Mouse (Mus musculus) heart, adult 18-20 months (tissue): ENCODE results near the gene Cartpt. TPM values are rescaled to one million over a fixed set of nuclear protein-coding genes. Genes with fewer than 3 reads are reported as not detected.
"Not testable (repeated sequence)": the region's sequence is repeated elsewhere in the genome, so short reads cannot be mapped to it uniquely, and the experiment has no call there.

Experiments
- DNase-seq, 2 experiments: peaks; one replicate each; pipeline ENCODE4 v3.0.0; 2021 to 2022; ENCODE audit warnings: mixed read lengths in 1 of 2
- long read RNA-seq, 2 experiments: library from polyadenylated mRNA; stranded (forward); transcript quantifications; one replicate each; pipeline ENCODE4 v2.0.0; 2021
- total RNA-seq, 2 experiments: library from RNA; stranded (reverse); gene quantifications; 2 replicates each; pipeline ENCODE4 v1.2.3; 2021

Gene Cartpt
- total RNA-seq = not detected
- long read RNA-seq, experiment 1 = 0 reads
- long read RNA-seq, experiment 2 = 0 reads

GRCm38 (mm10) chr13:99900965-99901364 lies at the start of gene Cartpt:
Gene Cartpt (minus strand): TSS chr13:99901091.
- no peak for DNase-seq

- peak in 1 of 2 experiments; percentile 1 for DNase-seq
Measured at GRCm38 (mm10) chr13:99947417-99947816, 46.5 kb upstream of the Cartpt start.

GRCm38 (mm10) chr13:99943525-99943924 lies 42.6 kb upstream of the Cartpt start:
- no peak for DNase-seq

- DNase-seq = no peak
Measured at GRCm38 (mm10) chr13:99940601-99941000, 39.7 kb upstream of the Cartpt start.

- no peak for DNase-seq
Measured at GRCm38 (mm10) chr13:99939320-99939671, 38.4 kb upstream of the Cartpt start.

- no peak for DNase-seq
Measured at GRCm38 (mm10) chr13:99938606-99939319, 37.9 kb upstream of the Cartpt start.

- DNase-seq = no peak
Measured at GRCm38 (mm10) chr13:99937741-99938140, 36.9 kb upstream of the Cartpt start.

- DNase-seq = no peak
Measured at GRCm38 (mm10) chr13:99932406-99932805, 31.5 kb upstream of the Cartpt start.

GRCm38 (mm10) chr13:99931502-99931901 lies 30.6 kb upstream of the Cartpt start:
- no peak for DNase-seq

GRCm38 (mm10) chr13:99926249-99926648 lies 25.4 kb upstream of the Cartpt start:
- no peak for DNase-seq

- no peak for DNase-seq
Measured at GRCm38 (mm10) chr13:99915632-99916031, 14.7 kb upstream of the Cartpt start.

- peak; percentile 5 to 26 for DNase-seq
Measured at GRCm38 (mm10) chr13:99900557-99900892, 366 bp downstream of the Cartpt start.

- DNase-seq = no peak
Measured at GRCm38 (mm10) chr13:99899670-99900556, 978 bp downstream of the Cartpt start.

GRCm38 (mm10) chr13:99898816-99899215 lies 2.1 kb downstream of the Cartpt start:
- DNase-seq = no peak

GRCm38 (mm10) chr13:99885636-99886035 lies 15.3 kb downstream of the Cartpt start:
- no peak for DNase-seq

- not testable (repeated sequence) for DNase-seq
Measured at GRCm38 (mm10) chr13:99881774-99882173, 19.1 kb downstream of the Cartpt start.

- no peak for DNase-seq
Measured at GRCm38 (mm10) chr13:99879696-99880095, 21.2 kb downstream of the Cartpt start.

GRCm38 (mm10) chr13:99872059-99872458 lies 28.8 kb downstream of the Cartpt start:
- no peak for DNase-seq

GRCm38 (mm10) chr13:99868438-99868837 lies 32.5 kb downstream of the Cartpt start:
- DNase-seq = no peak

GRCm38 (mm10) chr13:99864331-99864730 lies 36.6 kb downstream of the Cartpt start:
- no peak for DNase-seq

GRCm38 (mm10) chr13:99860670-99861069 lies 40.2 kb downstream of the Cartpt start:
- DNase-seq = no peak

- peak in 1 of 2 experiments; percentile 37 for DNase-seq
Measured at GRCm38 (mm10) chr13:99859082-99859481, 41.8 kb downstream of the Cartpt start.

GRCm38 (mm10) chr13:99857879-99858278 lies 43.0 kb downstream of the Cartpt start:
- peak; percentile 60 to 72 for DNase-seq
